Mouse (Mus musculus): ENCODE measurements around the gene Ms4a4d.

Ms4a4d gene

DNA sequence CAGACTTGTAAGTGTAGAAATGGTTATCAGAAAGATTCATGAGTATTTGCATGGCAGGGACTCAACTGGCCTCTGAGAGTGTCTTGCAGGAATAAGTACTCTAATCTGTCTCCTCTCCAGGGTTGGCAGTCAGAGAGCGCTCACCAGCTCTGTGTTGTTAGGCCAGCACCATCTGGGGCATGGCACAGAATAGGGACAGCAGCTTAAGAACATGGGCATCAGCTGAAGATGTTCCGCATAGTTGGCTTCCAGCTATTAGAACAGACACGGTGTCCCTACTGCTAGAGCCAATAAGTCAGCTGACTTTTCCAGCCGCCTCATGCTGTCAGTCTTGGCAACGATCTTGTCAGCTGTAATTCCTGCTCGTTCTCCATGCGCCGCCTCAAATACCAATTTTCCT is 38.4 kb downstream of the Ms4a4d start:
- DNase-seq (ENCODE audit: low spot score): no peak

DNA sequence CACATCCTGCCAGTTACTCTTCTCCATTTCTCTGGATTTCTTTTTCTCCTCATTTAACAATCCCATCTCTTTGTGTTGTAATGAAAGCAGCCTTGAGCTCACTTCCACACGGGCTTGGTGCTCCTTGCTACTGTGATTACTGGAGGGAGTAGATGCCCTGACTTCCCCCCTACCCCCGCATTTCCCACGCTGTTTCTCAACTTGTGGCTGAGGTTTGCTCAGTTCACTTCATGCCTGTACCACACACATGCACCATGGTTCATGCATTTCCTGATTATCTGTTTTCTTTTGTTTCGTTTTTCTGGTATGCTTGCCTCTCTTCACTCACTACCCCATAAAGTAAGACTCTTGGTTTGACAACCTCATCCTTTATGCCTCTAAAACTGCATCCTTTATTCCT is 52.6 kb downstream of the Ms4a4d start:
- no peak for DNase-seq (ENCODE audit: low spot score)

DNA sequence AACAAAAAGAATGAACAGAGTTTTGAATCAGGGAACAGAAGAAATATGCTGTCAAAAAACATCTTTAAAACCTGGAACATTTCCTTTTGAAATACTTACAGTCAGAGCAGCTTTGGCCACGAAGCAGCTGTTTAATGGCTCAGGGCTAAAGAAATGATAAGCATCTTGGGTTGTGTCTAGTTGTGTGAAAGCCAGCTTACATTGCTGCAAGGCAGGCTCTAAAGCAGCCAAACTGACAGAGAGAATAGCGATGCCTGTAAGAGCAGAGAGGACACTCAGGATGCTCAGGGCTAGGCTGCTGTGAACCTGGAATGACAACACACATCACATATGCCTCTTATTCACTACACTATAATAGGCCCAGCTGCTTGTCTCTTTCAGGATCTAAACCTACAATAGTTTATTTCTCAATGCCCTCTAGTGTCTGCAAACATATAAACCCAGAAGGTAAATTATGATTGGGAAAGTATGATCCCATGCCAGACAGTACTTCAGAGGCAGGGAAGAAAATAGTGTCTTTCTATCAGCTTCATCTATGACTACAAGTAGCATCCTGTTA is 53.4 kb downstream of the Ms4a4d start:
- no peak for DNase-seq (ENCODE audit: low spot score)

DNA sequence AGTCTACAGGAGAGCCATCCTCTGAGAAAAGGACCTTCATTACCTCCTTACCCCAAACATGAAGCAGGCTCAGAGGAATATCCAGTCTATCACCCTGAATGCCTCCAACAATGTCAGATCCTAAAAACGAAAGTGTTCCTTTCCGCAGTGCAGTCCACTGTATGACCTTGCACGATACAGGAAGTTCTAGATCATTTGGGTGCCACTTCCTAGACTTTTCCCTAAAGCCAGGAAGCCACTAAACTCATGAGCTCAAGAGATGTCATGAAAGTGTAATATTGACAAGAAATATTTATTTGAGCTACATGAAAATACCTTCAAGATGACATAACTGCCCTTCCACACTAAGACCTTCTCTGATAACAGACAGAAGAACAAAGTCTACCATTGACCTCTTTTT is 64.7 kb downstream of the Ms4a4d start:
- no peak for DNase-seq (ENCODE audit: low spot score)

DNA sequence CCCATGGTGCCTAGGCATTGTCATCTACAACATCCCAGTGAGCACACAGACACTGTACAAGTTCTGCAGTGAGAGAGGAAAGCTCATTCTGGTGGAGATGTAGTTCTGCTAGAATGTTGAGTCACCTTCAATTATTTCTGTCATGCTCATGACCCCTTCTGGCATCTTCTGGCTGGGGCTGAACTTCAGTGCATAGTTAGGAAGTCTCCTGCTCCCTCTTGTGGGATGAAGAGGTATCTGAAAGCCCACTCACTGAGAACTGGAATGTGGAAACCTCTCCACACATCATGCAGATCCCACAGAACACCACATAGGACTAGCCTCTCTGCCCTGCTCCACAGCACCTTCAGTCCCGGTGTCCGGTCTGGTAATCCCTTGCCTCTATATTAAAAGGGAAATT is 65.4 kb downstream of the Ms4a4d start:
- DNase-seq (ENCODE audit: low spot score): peak; percentile 25

DNA sequence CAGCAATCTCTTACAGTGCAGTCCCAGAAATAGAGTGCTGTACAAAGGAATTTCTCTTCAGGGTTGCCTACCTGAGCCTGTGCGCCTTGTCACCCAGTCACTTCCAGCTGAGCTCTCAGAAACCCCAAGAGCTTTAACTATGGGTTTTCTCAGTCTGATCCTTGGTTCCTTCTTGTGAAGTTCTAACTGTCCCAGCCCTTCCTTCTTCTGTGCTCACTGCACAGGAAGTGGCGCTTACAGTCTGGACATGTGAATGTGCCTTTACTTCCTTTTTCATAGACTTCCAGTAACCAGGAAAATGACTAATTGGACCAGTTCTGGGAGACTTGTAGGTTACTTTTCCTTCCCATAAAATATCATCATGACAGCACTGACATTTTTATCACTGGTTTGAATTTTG is 68.0 kb downstream of the Ms4a4d start, which contains the start of gene Ms4a6d:
Gene Ms4a6d (minus strand): TSS at position 247 of the 400 bp plus-strand sequence.
- DNase-seq (ENCODE audit: low spot score): no peak
